Comparison of ENCODE assay signal across 19 mouse cellular contexts in genomic region chr6:94714815-94715644, GRCm38 (mm10). TPM values are rescaled to one million over a fixed set of nuclear protein-coding genes. Genes with fewer than 3 reads are reported as not detected.
DNase-seq lines count a peak whose midpoint lies in the region; ATAC-seq and TF ChIP-seq lines count a peak whose summit lies in the region.
"Had no signal": no experiment of that assay in that cellular context is flagged by ENCODE, and none has a peak within 500 bp of the region (broad histone marks: within the 10 kb centered on the region; RNA-seq: fewer than 3 reads in every experiment).

No protein-coding gene starts in this region.

- H3K4me3 ChIP-seq in intestine, postnatal 0 days (ENCODE audit: low read depth, low read length) = no peak overlapping the region
- no peak overlapping the region for H3K4me3 ChIP-seq in intestine, embryonic 15.5 days (replicated peaks)
- H3K4me3 ChIP-seq in left cerebral cortex, adult 2 months = no peak overlapping the region
- H3K4me3 ChIP-seq: embryonic facial prominence, embryonic 13.5 days; gastrocnemius, adult 2 months; liver, embryonic 13.5 days; midbrain, embryonic 15.5 days had no signal

- WGBS in intestine, postnatal 0 days = 41% methylated on average over 13 of the region's 13 CpGs
- 48% methylated on average over 13 of the region's 13 CpGs for WGBS in intestine, embryonic 15.5 days

- no peaks in the 10 kb centered on the region for H3K9me3 ChIP-seq in intestine, postnatal 0 days (ENCODE audit: control insufficient read depth)
- no peaks in the 10 kb centered on the region for H3K9me3 ChIP-seq in intestine, embryonic 15.5 days
- H3K9me3 ChIP-seq: embryonic facial prominence, embryonic 13.5 days; liver, embryonic 13.5 days; midbrain, embryonic 15.5 days had no signal

- H3K4me2 ChIP-seq in intestine, postnatal 0 days (replicated peaks; ENCODE audit: low read depth) = 0 out of 2 replicates have a peak overlapping the region, but pooled peaks have one; percentile 27
- H3K4me2 ChIP-seq in intestine, embryonic 15.5 days (replicated peaks) = no peak overlapping the region
- H3K4me2 ChIP-seq: embryonic facial prominence, embryonic 13.5 days; liver, embryonic 13.5 days; midbrain, embryonic 15.5 days had no signal

- peak; percentile 75 for DNase-seq in retina, postnatal 1 day
- no peak for DNase-seq in retina, embryonic 14.5 days (ENCODE audit: low spot score)
- DNase-seq in forelimb bud, embryonic 11.5 days (ENCODE audit: low read depth, low spot score) = peak; percentile 36
- DNase-seq in left cerebral cortex, adult 2 months (ENCODE audit: extremely low spot score in 1 of 2, low spot score in 2 of 2) = no peak
- no peak for DNase-seq in left cerebral cortex, adult 9 months (ENCODE audit: low spot score in 2 of 2)
- DNase-seq: adrenal gland, postnatal 10 days; cerebellum, adult 11-12 months; gastrocnemius, adult 2 months; heart, adult 11 months; kidney, postnatal 10 days; liver, embryonic 13.5 days; right cerebral cortex, postnatal 25 days; thymus, postnatal 25 days had no signal

- 0 out of 2 replicates have a peak, but pooled peaks have one; percentile 21 for ATAC-seq in intestine, postnatal 0 days
- ATAC-seq in intestine, embryonic 15.5 days = no peak
- no peak for ATAC-seq in CD4-positive, CD25-positive, alpha-beta regulatory T cell, adult 4 months
- ATAC-seq: lung, postnatal 0 days; midbrain, embryonic 15.5 days had no signal

- no peak overlapping the region for H3K27ac ChIP-seq in intestine, postnatal 0 days (ENCODE audit: low read depth, low read length)
- H3K27ac ChIP-seq in intestine, embryonic 15.5 days = no peak overlapping the region
- H3K27ac ChIP-seq in left cerebral cortex, adult 2 months = no peak overlapping the region
- H3K27ac ChIP-seq: embryonic facial prominence, embryonic 13.5 days; gastrocnemius, adult 2 months; liver, embryonic 13.5 days; midbrain, embryonic 15.5 days had no signal

- no peaks in the 10 kb centered on the region for H3K36me3 ChIP-seq in intestine, postnatal 0 days (ENCODE audit: control insufficient read depth, insufficient read depth)
- no peaks in the 10 kb centered on the region for H3K36me3 ChIP-seq in intestine, embryonic 15.5 days
- H3K36me3 ChIP-seq: embryonic facial prominence, embryonic 13.5 days; liver, embryonic 13.5 days; midbrain, embryonic 15.5 days had no signal

- H3K27me3 ChIP-seq in intestine, postnatal 0 days (replicated peaks; ENCODE audit: control insufficient read depth, insufficient read depth, low read length) = no peaks in the 10 kb centered on the region
- no peaks in the 10 kb centered on the region for H3K27me3 ChIP-seq in intestine, embryonic 15.5 days (replicated peaks)
- H3K27me3 ChIP-seq: embryonic facial prominence, embryonic 13.5 days; liver, embryonic 13.5 days; midbrain, embryonic 15.5 days had no signal

- no peak for TF ChIP-seq CTCF in intestine, postnatal 0 days (IDR thresholded peaks at IDR 0.05; ENCODE audit: low read depth)
- no peak for TF ChIP-seq CTCF in left cerebral cortex, adult 2 months (IDR thresholded peaks at IDR 0.05)

- intact Hi-C loops in left cerebral cortex, adult 2 months (cut with DNase I) = no loop called here

- H3K4me1 ChIP-seq in intestine, postnatal 0 days (replicated peaks; ENCODE audit: control insufficient read depth, insufficient read depth, low read length) = peaks cover 4% of the 10 kb centered on the region; the same call in 1 of the 2 replicates
- peaks cover 13% of the 10 kb centered on the region; the same call in 1 of the 2 replicates for H3K4me1 ChIP-seq in intestine, embryonic 15.5 days (replicated peaks)
- H3K4me1 ChIP-seq: liver, embryonic 13.5 days; midbrain, embryonic 15.5 days had no signal

- H3K9ac ChIP-seq in intestine, postnatal 0 days (ENCODE audit: low read depth, low read length) = no peak overlapping the region
- no peak overlapping the region for H3K9ac ChIP-seq in intestine, embryonic 15.5 days
- H3K9ac ChIP-seq: embryonic facial prominence, embryonic 13.5 days; liver, embryonic 13.5 days; midbrain, embryonic 15.5 days had no signal

RNA-seq across cellular contexts. Expression of gene Lrig1, which starts 15.1 kb away (rescaled TPM):
- 13.3 and 13.4 TPM in 2 replicates for polyA plus RNA-seq in intestine, postnatal 0 days (2015; fragmentation: Nextera tagmentation; extraction: Ambion mirVana)
- 17.1 and 19.5 TPM in 2 replicates for polyA plus RNA-seq in intestine, embryonic 15.5 days (2015; fragmentation: Nextera tagmentation; extraction: Ambion mirVana)
- polyA plus RNA-seq in CD4-positive, CD25-positive, alpha-beta regulatory T cell, adult 4 months (2017; shearing (Covaris generic)) = 10 to 100 TPM; 30.8 to 38.6 TPM
- 10 to 100 TPM; 26.0 to 27.3 TPM for total RNA-seq in left cerebral cortex, adult 2 months (2021)

Comparison
In these comparisons a context has a peak if more than half of its experiments do, and no peak if none do; other contexts are left out.
1. DNase-seq: peak in retina, postnatal 1 day (single experiment) and forelimb bud, embryonic 11.5 days (single experiment); none in retina, embryonic 14.5 days (single experiment), left cerebral cortex, adult 2 months (0 of 2) and left cerebral cortex, adult 9 months (0 of 2).